Mouse (Mus musculus) embryo, embryonic 9.5 days (tissue): ENCODE measurements around the gene Ermap.

Source experiments
- DNase-seq: peaks from one replicate; pipeline ENCODE4 v3.0.0-alpha.2; 2017; ENCODE audit errors: extremely low spot score

Gene Ermap

GRCm38 (mm10) chr4:119185771-119186170 lies 4.0 kb downstream of the Ermap start:
- DNase-seq, result no peak

- no peak for DNase-seq
Measured at GRCm38 (mm10) chr4:119183525-119183924, 6.3 kb downstream of the Ermap start.

GRCm38 (mm10) chr4:119181456-119181855 lies 8.4 kb downstream of the Ermap start:
- DNase-seq, result no peak

GRCm38 (mm10) chr4:119180133-119180707 lies 9.6 kb downstream of the Ermap start:
- no peak for DNase-seq

- no peak for DNase-seq
Measured at GRCm38 (mm10) chr4:119178331-119178730, 11.5 kb downstream of the Ermap start.

- no peak for DNase-seq
Measured at GRCm38 (mm10) chr4:119177702-119178101, 12.1 kb downstream of the Ermap start.

GRCm38 (mm10) chr4:119173851-119174453 lies 15.9 kb downstream of the Ermap start, which contains the start of gene Zfp691:
Zfp691 (minus strand) TSS chr4:119174195.
- DNase-seq, result peak; percentile 92

GRCm38 (mm10) chr4:119172919-119173650 lies 16.7 kb downstream of the Ermap start:
- DNase-seq, result no peak

- DNase-seq, result peak; percentile 75
Measured at GRCm38 (mm10) chr4:119167663-119168062, 22.1 kb downstream of the Ermap start.

- DNase-seq, result no peak
Measured at GRCm38 (mm10) chr4:119167068-119167467, 22.7 kb downstream of the Ermap start.

GRCm38 (mm10) chr4:119165916-119166315 lies 23.9 kb downstream of the Ermap start:
- no peak for DNase-seq

- DNase-seq, result no peak
Measured at GRCm38 (mm10) chr4:119162990-119163389, 26.8 kb downstream of the Ermap start.

- no peak for DNase-seq
Measured at GRCm38 (mm10) chr4:119161358-119161757, 28.5 kb downstream of the Ermap start.

GRCm38 (mm10) chr4:119157891-119158290 lies 31.9 kb downstream of the Ermap start:
- DNase-seq, result no peak

GRCm38 (mm10) chr4:119157186-119157585 lies 32.6 kb downstream of the Ermap start:
- no peak for DNase-seq

- DNase-seq, result no peak
Measured at GRCm38 (mm10) chr4:119148741-119149140, 41.1 kb downstream of the Ermap start.

- DNase-seq, result no peak
Measured at GRCm38 (mm10) chr4:119147347-119147746, 42.5 kb downstream of the Ermap start.

- DNase-seq, result no peak
Measured at GRCm38 (mm10) chr4:119146816-119147215, 43.0 kb downstream of the Ermap start.

- DNase-seq, result peak; percentile 79
Measured at GRCm38 (mm10) chr4:119142230-119142871, 47.5 kb downstream of the Ermap start.

- no peak for DNase-seq
Measured at GRCm38 (mm10) chr4:119141191-119141590, 48.6 kb downstream of the Ermap start.

- peak; percentile 64 for DNase-seq
Measured at GRCm38 (mm10) chr4:119140126-119140525, 49.7 kb downstream of the Ermap start.

GRCm38 (mm10) chr4:119138776-119139175 lies 51.0 kb downstream of the Ermap start:
- DNase-seq, result no peak
